Mouse (Mus musculus): ENCODE measurements at regions not wholly inside any gene's neighbourhood (a gene's known extent, or its start where the extent isn't known, plus 50 kb on each side); places are given as distances from the start of the nearest gene placed in this dataset.
A peak's percentile ranks its signal among the peaks of the same experiment; 100 is the strongest.

- DNase-seq (ENCODE audit: extremely low read depth, low read depth, low spot score) = no peak
Observed at GRCm38 (mm10) chr2:109402556-109402955, 122.0 kb upstream of the Mettl15 start.

- DNase-seq (ENCODE audit: extremely low read depth, low read depth, low spot score) = no peak
Observed at GRCm38 (mm10) chr2:109404262-109404661, 123.7 kb upstream of the Mettl15 start.

- no peak for DNase-seq (ENCODE audit: extremely low read depth, low read depth, low spot score)
Observed at GRCm38 (mm10) chr2:109406591-109407079, 126.1 kb upstream of the Mettl15 start.

GRCm38 (mm10) chr2:109420098-109420497 lies 139.6 kb upstream of the Mettl15 start:
- no peak for DNase-seq (ENCODE audit: extremely low read depth, low read depth, low spot score)

- DNase-seq (ENCODE audit: extremely low read depth, low read depth, low spot score) = no peak
Observed at GRCm38 (mm10) chr2:109431183-109431582, 150.6 kb upstream of the Mettl15 start.

GRCm38 (mm10) chr2:109442551-109443120 lies 162.1 kb upstream of the Mettl15 start:
- no peak for DNase-seq (ENCODE audit: extremely low read depth, low read depth, low spot score)

GRCm38 (mm10) chr2:109443521-109444066 lies 163.0 kb upstream of the Mettl15 start:
- DNase-seq (ENCODE audit: extremely low read depth, low read depth, low spot score) = no peak

- DNase-seq (ENCODE audit: extremely low read depth, low read depth, low spot score) = peak; percentile 33
Observed at GRCm38 (mm10) chr2:109462246-109462645, 181.7 kb upstream of the Mettl15 start.

- DNase-seq (ENCODE audit: extremely low read depth, low read depth, low spot score) = no peak
Observed at GRCm38 (mm10) chr2:109484306-109484705, 190.2 kb upstream of the Bdnf start.

- DNase-seq (ENCODE audit: extremely low read depth, low read depth, low spot score) = no peak
Observed at GRCm38 (mm10) chr2:109487591-109487990, 186.9 kb upstream of the Bdnf start.

GRCm38 (mm10) chr2:109502186-109502585 lies 172.3 kb upstream of the Bdnf start:
- no peak for DNase-seq (ENCODE audit: extremely low read depth, low read depth, low spot score)

GRCm38 (mm10) chr2:109504906-109505305 lies 169.6 kb upstream of the Bdnf start:
- no peak for DNase-seq (ENCODE audit: extremely low read depth, low read depth, low spot score)

- no peak for DNase-seq (ENCODE audit: extremely low read depth, low read depth, low spot score)
Observed at GRCm38 (mm10) chr2:109510070-109510979, 164.2 kb upstream of the Bdnf start.

GRCm38 (mm10) chr2:109511142-109511541 lies 163.4 kb upstream of the Bdnf start:
- no peak for DNase-seq (ENCODE audit: extremely low read depth, low read depth, low spot score)

- DNase-seq (ENCODE audit: extremely low read depth, low read depth, low spot score) = no peak
Observed at GRCm38 (mm10) chr2:109519261-109519660, 155.2 kb upstream of the Bdnf start.

GRCm38 (mm10) chr2:109520471-109520870 lies 154.0 kb upstream of the Bdnf start:
- DNase-seq (ENCODE audit: extremely low read depth, low read depth, low spot score) = no peak

GRCm38 (mm10) chr2:109539519-109539918 lies 135.0 kb upstream of the Bdnf start:
- no peak for DNase-seq (ENCODE audit: extremely low read depth, low read depth, low spot score)

GRCm38 (mm10) chr2:109546486-109547115 lies 127.9 kb upstream of the Bdnf start:
- DNase-seq (ENCODE audit: extremely low read depth, low read depth, low spot score) = no peak

- DNase-seq (ENCODE audit: extremely low read depth, low read depth, low spot score) = no peak
Observed at GRCm38 (mm10) chr2:109554644-109555043, 119.9 kb upstream of the Bdnf start.

- DNase-seq (ENCODE audit: extremely low read depth, low read depth, low spot score) = no peak
Observed at GRCm38 (mm10) chr2:109559088-109560030, 115.1 kb upstream of the Bdnf start.
